Mouse (Mus musculus) E14TG2a.4 (cell line): ENCODE data around the gene Slitrk3.

Source experiments
- CTCF ChIP-seq: conservative IDR thresholded peaks from 2 replicates; pipeline ENCODE4 v1.5.1; 2014; ENCODE audit warnings: low read length
- NANOG ChIP-seq: IDR thresholded peaks from 2 replicates; pipeline ENCODE4 v1.6.1; 2014; ENCODE audit warnings: borderline replicate concordance, low read length, mixed read lengths
- POU5F1 ChIP-seq: IDR thresholded peaks from 2 replicates; pipeline ENCODE4 v1.6.1; 2014; ENCODE audit warnings: low read length, borderline replicate concordance

DNA sequence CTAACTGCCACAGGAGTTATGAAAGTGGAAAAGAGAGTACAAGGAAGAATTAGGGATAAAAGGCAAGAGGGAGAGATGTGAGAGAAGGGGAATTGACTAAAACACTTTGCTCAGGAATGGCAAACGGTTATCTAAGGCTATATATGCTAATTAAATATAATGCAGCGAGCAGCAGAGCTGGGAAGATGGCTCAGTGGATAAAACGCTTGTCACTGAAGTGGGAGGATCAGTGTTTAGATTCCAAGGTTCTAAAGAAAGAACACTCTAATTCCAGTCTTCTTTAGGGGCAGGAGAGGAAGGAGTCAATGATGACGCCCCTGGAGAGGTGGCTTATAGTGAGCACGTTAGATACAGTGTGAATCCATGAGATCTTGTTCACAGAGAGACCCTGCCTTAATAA is 27.0 kb upstream of the Slitrk3 start:
- no peak for TF ChIP-seq CTCF
- TF ChIP-seq NANOG: no peak
- no peak for TF ChIP-seq POU5F1
